Mouse (Mus musculus) megakaryocyte, embryonic 14.5 days (primary cell): Measurements from ENCODE around the gene Cbwd1.

Experiments used
- FLI1 ChIP-seq: IDR thresholded peaks from 2 replicates; pipeline ENCODE4 v1.6.1; 2012; ENCODE audit warnings: low read length, inconsistent platforms, mixed read lengths
- GATA1 ChIP-seq: IDR thresholded peaks from 3 replicates; pipeline ENCODE4 v1.6.1; 2012; ENCODE audit warnings: mixed read lengths, low read length, inconsistent platforms, borderline replicate concordance

DNA sequence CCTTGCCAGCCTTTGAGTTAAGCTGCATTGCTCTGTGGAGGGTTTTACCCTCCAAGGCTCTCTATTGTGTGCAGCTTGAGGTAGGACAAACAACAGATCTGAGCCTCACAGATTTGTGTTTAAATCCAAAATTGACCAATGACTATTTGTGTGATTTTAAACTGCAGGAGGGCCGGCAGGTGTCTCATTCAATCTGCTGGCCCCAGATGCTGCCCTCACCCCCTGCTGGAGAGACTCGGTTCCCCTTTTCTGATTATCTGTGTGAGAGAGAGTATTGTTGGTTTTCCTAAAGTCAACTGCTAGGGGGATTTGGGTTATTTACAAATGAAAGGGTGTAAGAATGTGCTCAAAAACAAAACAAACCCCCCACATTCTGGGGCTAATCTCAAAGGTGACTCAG, 59.2 kb downstream of the Cbwd1 start:
- no peak for TF ChIP-seq FLI1
- TF ChIP-seq GATA1, result no peak
